Mouse (Mus musculus) liver, embryonic 15.5 days (tissue): ENCODE data around the gene Msl1. TPM values are rescaled to one million over a fixed set of nuclear protein-coding genes. Genes with fewer than 3 reads are reported as not detected.
A peak's percentile ranks its signal among the peaks of the same experiment; 100 is the strongest.

Experiments
- ATAC-seq: fragments of 200-750 bp; cut with Nextera tagmentation; 2 replicates; pipeline ENCODE4 v1.8.0; 2017; ENCODE audit warnings: moderate number of reproducible peaks, mild to moderate bottlenecking, moderate library complexity; ENCODE audit not compliant: insufficient read depth
- H3K27ac ChIP-seq: fragments of 300-500 bp; sonication (generic); replicated peaks from 2 replicates; pipeline ENCODE4 v1.5.1; 2015; ENCODE audit warnings: mild to moderate bottlenecking, inconsistent platforms
- H3K27me3 ChIP-seq: fragments of 300-500 bp; sonication (generic); 2 replicates; pipeline ENCODE4 v1.6.1; 2015; ENCODE audit warnings: mild to moderate bottlenecking, inconsistent platforms
- H3K36me3 ChIP-seq: fragments of 300-500 bp; sonication (generic); replicated peaks from 2 replicates; pipeline ENCODE4 v1.6.1; 2015; ENCODE audit warnings: moderate library complexity, mild to moderate bottlenecking, inconsistent platforms
- H3K4me1 ChIP-seq: fragments of 300-500 bp; sonication (generic); replicated peaks from 2 replicates; pipeline ENCODE4 v1.6.1; 2015; ENCODE audit warnings: inconsistent platforms
- H3K4me2 ChIP-seq: fragments of 300-500 bp; sonication (generic); 2 replicates; pipeline ENCODE4 v1.6.1; 2015; ENCODE audit warnings: moderate library complexity, mild to moderate bottlenecking, inconsistent platforms
- H3K4me3 ChIP-seq: fragments of 300-500 bp; sonication (generic); replicated peaks from 2 replicates; pipeline ENCODE4 v1.5.1; 2015; ENCODE audit warnings: mild to moderate bottlenecking, inconsistent platforms
- H3K9ac ChIP-seq: fragments of 300-500 bp; sonication (generic); 2 replicates; pipeline ENCODE4 v1.6.1; 2015; ENCODE audit warnings: moderate library complexity, mild to moderate bottlenecking, inconsistent platforms
- H3K9me3 ChIP-seq: fragments of 300-500 bp; sonication (generic); replicated peaks from 2 replicates; pipeline ENCODE4 v1.6.1; 2016; ENCODE audit warnings: inconsistent platforms
- WGBS: fragments of 180-500 bp; shearing (Covaris S2); methylation state at CpG from one replicate; pipeline ENCODE4 v1.1.7; 2015; ENCODE audit warnings: mixed read lengths; ENCODE audit not compliant: insufficient replicate concordance; 5-methylcytosine and 5-hydroxymethylcytosine counted together
- polyA plus RNA-seq: library from polyadenylated mRNA; unstranded; fragments of >200 nt; fragmentation: Nextera tagmentation; extraction: Ambion mirVana; gene quantifications from 2 replicates; pipeline ENCODE4 v1.2.1, GENCODE M21; 2015

The Msl1 gene
- polyA plus RNA-seq, 1 experiment from 2014 or later, result 5.2 TPM

DNA sequence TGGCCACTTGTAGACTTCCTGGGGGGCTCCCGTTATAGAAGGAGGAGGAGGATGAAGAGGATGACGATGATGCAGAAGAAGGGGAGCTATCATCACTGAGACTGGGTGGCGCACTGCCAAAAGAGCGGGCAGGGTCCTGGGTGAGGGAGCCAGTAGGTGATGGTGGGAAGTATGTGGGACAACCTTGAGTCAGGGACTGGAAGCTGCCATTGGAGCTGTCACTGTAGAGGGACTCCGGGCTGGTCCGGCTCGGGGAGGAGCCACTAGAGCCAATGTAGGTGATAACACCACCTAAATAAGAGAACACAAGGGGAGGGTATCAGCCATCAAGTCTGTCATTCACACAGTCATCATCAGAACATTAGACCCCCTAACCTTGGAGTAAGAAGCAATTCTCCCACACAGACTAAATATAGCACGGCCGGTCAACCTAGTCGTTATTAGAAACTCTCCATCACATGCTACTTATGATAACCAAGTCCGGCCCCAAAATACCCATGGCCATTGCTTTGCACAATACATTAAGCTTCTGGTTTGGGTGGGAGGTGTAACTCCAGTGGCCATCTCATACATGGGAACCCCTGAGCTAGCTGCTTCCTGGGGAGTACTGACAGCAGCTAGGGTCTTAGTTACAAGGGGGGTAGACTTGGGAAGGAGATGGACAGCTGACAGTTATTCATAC, 23.3 kb upstream of the Msl1 start:
- Histone ChIP-seq H3K4me1 (peaks cover 99% of the 10 kb centered on the region), H3K9me3 (no peaks in the 10 kb centered on the region), H3K27me3 (no peaks in the 10 kb centered on the region), H3K4me3 (no peak overlapping the region), H3K4me2 (no peak overlapping the region), H3K27ac (peak overlapping the region; percentile 69), H3K36me3 (peaks cover 17% of the 10 kb centered on the region; the same call in 1 of the 2 replicates), H3K9ac (no peak overlapping the region)
- ATAC-seq, result no peak
- WGBS, result 71% methylated on average over 11 of the region's 11 CpGs

DNA sequence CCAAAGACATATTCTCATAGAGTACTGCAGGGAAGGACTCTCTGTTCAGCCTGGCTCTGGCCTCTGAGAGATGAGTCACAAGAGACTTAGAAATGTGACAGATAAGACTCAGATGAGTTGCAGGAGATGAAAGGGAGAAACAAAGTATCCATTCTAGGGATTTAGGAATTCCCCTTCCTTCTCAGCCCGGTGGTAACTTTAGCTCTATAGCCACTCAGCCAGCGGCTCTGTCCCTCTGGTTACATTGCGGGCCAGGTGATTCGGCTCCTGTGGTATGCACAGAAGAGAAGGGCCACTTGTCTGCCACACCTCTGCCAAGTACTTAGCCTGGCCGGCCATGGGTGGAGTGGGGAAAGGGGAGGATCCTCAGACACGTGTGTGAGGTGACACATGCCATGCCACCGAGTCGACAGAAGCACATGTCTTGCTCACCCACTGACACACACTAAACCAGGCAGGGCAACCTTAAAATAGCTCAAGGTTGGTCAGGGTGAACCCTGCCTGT, 22.6 kb upstream of the Msl1 start:
- Histone ChIP-seq H3K36me3 (peaks cover 17% of the 10 kb centered on the region; the same call in 1 of the 2 replicates), H3K27ac (peak overlapping the region; percentile 69), H3K27me3 (no peaks in the 10 kb centered on the region), H3K4me1 (peaks cover 99% of the 10 kb centered on the region), H3K9ac (no peak overlapping the region), H3K9me3 (no peaks in the 10 kb centered on the region), H3K4me3 (no peak overlapping the region), H3K4me2 (peak overlapping the region; percentile 30)
- WGBS, result 47% methylated on average over 8 of the region's 8 CpGs
- no peak for ATAC-seq

DNA sequence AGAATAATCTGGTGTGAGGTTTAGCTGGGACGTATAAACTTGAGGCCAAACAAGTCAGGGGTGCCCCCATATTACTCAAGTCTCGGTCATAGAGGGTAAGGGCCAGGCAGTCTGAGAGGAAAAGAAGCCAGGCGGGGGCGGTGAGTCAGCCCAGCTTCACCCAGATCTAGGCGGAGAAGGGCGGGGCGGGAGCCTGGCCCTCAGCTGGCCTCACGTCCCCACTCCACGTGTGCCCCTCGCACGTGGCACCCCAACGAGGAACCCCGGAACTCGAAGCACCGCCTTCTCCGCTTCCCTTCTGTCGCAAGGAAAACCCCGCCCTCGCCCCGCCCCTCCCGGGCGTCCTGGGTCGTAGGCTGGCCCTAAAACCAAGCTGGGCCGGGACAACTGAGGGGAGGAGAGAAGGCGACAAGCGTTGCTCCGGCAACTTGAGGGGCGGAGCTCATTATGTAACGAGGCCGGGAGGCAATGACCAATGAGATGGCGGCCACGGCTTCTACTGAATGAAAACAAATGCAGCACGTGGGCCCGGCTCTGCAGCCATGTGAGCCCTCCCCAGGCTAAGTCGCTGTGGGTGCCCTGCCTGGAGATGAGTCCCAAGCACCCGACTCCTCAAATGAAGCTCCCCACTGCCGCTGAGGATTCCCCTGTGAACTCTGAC, 21.6 kb upstream of the Msl1 start:
- Histone ChIP-seq H3K9me3 (no peaks in the 10 kb centered on the region), H3K4me1 (peaks cover 92% of the 10 kb centered on the region)

DNA sequence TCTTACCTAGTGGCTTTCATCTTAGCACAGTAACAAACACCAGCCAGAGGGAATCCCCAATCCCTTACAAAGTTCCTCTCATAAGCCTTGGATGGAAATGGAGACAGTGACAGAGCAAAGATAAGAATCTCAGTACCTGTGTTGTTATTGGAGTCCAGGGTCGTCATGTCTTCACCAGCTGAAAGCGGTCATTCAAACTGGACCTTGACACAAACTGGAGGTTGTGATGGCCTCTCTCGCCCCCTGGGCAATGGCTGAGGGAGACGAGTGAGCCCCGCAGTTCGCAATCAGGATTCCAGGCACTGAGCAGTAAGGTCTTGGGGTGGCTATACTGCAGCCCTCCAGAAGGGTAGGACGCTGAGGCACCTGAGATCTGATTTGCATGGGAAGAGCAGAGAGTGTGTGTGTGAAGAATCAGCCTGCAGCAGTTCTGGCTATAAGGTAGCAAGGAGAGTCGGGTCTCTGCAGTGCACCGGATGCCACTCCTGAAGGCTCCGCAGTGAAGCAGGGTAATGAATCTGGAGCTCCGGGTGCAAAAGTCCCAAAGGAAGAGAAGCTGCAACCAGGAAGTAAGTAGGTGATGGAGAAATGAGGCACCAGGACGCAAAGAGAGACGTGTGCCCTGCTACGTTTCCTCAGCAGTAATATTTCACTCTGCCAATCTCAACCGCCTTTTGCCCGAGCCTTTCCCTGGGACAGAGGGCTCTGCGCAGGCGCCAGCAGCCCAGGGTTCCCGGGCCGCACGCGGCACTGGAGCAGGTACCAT, 20.6 kb upstream of the Msl1 start, which contains the start of gene Nr1d1:
TSS of gene Nr1d1 (minus strand) at position 752 of the 766 bp plus-strand sequence.
- no peak for ATAC-seq
- Histone ChIP-seq H3K9me3 (no peaks in the 10 kb centered on the region), H3K4me1 (peaks cover 82% of the 10 kb centered on the region), H3K27ac (peak within 1 kb of the TSS; percentile 78), H3K9ac (peak within 1 kb of the TSS; percentile 37; the same call in 1 of the 2 replicates), H3K4me3 (peak within 1 kb of the TSS; percentile 46), H3K27me3 (no peaks in the 10 kb centered on the region), H3K36me3 (peaks cover 12% of the 10 kb centered on the region; the same call in 1 of the 2 replicates), H3K4me2 (peak within 1 kb of the TSS; percentile 80)
- 1% methylated on average over 22 of the region's 22 CpGs for WGBS

More for the DNA sequence above, 21.6 kb upstream of the Msl1 start:
- no peak overlapping the region for H3K9ac ChIP-seq
- peaks cover 17% of the 10 kb centered on the region; the same call in 1 of the 2 replicates for H3K36me3 ChIP-seq
- peak; percentile 87 for ATAC-seq
- H3K27ac ChIP-seq, result peak overlapping the region; percentile 69; the same call in 1 of the 2 replicates
- peak overlapping the region; percentile 46 for H3K4me3 ChIP-seq
- peak overlapping the region; percentile 80 for H3K4me2 ChIP-seq
- no peaks in the 10 kb centered on the region for H3K27me3 ChIP-seq
- WGBS, result under 1% methylated on average over 37 of the region's 37 CpGs

DNA sequence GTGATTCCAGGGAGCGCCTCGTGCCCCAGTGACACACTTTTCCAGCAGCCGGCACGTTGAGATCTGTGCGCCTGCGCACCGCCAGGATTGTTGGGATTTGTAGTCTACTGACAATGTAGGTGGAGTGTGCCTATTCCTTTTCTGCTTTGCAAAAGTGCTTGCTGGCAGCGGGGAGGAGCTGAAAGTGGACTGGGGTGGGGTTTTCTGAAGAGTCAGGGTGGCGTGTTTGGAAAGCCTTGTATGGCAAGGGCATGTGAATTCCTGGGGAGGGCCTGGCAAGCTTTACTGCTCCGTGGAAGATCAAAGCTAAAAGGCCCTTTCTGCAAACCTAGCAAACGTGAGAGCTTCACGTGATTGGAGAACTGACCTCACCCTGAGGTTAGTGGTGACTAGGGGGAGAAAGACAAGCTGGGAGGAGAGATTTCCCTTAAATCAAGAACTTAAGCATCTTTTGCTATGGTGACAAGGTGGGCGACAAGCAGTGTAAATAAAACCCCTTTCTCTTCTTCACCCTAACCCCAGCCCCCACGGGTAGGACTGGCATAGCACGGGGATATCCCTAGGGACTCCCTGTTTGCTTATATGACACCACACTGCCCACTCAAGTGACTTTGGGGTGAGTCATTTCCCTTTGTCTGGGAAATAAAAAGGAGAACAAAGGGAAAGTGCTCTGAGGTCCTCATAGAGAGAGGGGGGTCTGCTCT, 19.8 kb upstream of the Msl1 start:
- H3K4me2 ChIP-seq, result peak overlapping the region; percentile 80
- H3K4me1 ChIP-seq, result peaks cover 75% of the 10 kb centered on the region
- H3K27ac ChIP-seq, result peak overlapping the region; percentile 78
- WGBS, result 3% methylated on average over 15 of the region's 15 CpGs
- ATAC-seq, result peak; percentile 38
- H3K9me3 ChIP-seq, result no peaks in the 10 kb centered on the region
- no peaks in the 10 kb centered on the region for H3K27me3 ChIP-seq
- peak overlapping the region; percentile 37; the same call in 1 of the 2 replicates for H3K9ac ChIP-seq
- peak overlapping the region; percentile 46 for H3K4me3 ChIP-seq
- H3K36me3 ChIP-seq, result peaks cover 5% of the 10 kb centered on the region; the same call in 1 of the 2 replicates

DNA sequence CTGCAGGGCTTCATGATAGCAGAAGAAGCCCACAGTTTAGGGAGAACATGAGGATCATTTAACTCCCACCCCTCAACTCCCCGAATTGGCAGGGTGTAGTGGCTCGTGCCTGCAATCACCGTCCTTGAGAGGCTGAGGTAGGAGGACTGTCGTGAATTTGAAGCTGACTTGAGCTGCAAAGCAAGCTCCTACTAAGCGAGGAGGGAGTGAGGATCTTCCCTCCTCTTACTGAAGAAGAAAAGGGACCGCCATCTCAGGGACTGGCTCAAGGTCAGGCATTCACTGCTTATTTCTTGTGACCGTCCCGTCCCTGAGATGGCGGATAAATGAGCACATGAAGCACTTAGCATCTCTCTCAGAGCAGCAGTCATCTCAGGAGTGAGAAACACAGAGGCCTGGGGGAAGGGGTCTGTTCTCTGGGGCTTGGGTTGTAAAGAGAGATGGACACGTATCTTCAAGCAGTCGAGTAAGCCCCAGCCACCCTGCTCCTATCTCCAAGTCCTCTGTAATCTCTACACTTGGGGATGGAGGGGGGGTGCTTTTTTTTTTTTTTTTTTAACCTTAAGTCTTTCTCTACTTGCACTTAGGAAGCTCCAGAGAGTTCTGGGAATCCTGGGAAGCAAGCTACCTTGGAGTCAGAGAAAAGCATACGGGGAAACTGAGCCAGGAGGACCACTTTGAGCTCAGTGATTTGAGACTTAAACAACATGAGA, 19.1 kb upstream of the Msl1 start:
- H3K9me3 ChIP-seq, result no peaks in the 10 kb centered on the region
- 0 out of 2 replicates have a peak overlapping the region, but pooled peaks have one; percentile 3 for H3K9ac ChIP-seq
- H3K4me1 ChIP-seq, result peaks cover 68% of the 10 kb centered on the region
- H3K27ac ChIP-seq, result peak overlapping the region; percentile 78
- no peaks in the 10 kb centered on the region for H3K36me3 ChIP-seq
- peak overlapping the region; percentile 80 for H3K4me2 ChIP-seq
- WGBS, result 34% methylated on average over 12 of the region's 12 CpGs
- ATAC-seq, result no peak
- no peaks in the 10 kb centered on the region for H3K27me3 ChIP-seq
- peak overlapping the region; percentile 46; the same call in 1 of the 2 replicates for H3K4me3 ChIP-seq

DNA sequence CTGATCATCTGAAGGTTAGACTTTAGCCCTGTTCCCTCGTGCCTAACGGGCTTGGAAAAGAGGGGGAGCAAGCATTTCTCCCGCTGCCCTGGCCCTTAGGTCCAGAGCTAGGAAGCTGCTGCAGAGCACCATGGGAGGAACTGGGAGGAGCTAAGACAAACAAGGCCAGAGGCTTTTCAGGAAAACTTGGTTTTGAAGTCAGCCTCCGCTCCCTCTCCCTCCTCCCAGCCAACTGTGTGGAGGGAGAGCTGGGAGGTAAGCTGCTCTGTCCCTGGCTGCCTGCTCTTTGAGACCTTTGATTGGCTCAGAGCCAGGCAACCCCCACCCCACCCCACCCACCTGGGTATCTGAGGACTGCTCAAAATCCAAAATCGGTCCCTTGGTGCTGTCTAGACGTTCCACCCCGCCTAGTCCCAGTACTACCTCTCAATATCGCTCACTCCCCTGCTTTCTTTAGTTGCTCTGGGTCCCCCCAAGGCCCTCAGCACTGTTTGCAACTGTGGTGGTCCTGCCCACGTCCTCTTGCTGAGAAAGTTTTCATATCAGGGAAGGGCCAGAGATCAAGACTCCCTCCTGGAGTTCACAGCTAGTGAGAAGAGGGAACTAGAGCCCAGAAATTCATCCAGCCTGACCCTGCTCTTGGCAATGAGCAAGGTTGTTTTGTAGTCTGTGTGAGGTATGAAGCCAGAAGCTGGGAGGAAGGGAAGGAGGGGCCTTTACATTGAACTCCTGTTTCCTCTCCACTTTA, 18.3 kb upstream of the Msl1 start:
- Histone ChIP-seq H3K4me1 (peaks cover 66% of the 10 kb centered on the region), H3K27ac (peak overlapping the region; percentile 78), H3K27me3 (no peaks in the 10 kb centered on the region), H3K9ac (no peak overlapping the region), H3K4me3 (no peak overlapping the region), H3K4me2 (peak overlapping the region; percentile 80), H3K9me3 (no peaks in the 10 kb centered on the region), H3K36me3 (no peaks in the 10 kb centered on the region)
- 10% methylated on average over 9 of the region's 9 CpGs for WGBS
- ATAC-seq, result no peak

DNA sequence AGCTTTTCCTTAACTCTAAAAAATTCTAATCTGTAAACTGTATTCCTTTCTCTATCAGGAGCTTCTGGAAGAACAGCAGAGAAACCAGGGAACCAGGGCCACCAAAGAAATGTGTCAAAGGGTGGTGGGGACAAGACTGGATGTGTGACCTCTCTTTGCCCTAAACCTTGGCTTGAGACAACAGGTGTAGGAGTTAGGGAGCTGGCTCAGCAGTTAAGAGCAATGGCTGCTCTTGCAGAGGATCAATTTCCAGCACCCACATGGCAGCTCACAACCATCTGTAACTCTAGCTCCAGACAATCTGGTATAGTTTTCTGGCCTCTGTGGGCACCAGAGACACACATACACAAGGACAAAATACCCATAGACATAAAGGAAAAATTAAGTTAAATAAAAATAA, 17.4 kb upstream of the Msl1 start:
- Histone ChIP-seq H3K4me1 (peaks cover 66% of the 10 kb centered on the region), H3K9ac (no peak overlapping the region)

DNA sequence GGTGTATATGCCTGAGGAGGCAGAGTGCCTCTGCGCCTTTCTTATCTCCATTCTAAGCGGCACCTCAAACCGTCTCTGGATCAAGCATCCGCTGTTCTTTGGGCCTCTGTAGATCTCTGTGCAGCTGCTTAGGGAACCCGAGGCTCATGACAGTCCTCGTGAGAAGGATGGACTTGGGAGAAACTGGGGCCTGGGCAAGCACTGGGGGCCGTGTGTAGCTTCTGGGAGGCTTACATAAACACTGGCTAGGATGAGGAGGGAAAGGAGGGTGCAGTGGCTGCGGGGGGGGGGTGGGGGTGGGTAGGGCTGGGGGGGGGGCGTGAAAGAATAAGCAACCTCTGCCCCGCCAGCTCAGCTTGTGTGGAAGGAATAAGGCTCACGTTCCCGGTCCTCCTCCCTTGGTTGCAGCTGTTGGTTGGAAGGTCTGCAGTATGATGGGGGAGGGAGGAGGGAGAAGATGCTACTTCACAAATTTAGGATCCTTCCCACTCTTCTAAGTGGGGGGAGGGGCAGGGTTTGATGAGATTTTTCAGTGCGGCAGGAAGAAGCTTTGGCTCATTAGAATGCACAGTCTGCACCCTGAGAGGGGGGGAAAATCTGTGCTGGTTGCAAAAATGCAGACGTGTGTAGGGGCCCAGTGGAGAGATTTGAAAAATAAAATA, 13.3 kb upstream of the Msl1 start:
- Histone ChIP-seq H3K4me3 (no peak overlapping the region), H3K9me3 (no peaks in the 10 kb centered on the region), H3K9ac (no peak overlapping the region), H3K4me2 (peak overlapping the region; percentile 85), H3K4me1 (peaks cover 66% of the 10 kb centered on the region), H3K27me3 (peaks cover 10% of the 10 kb centered on the region), H3K36me3 (no peaks in the 10 kb centered on the region), H3K27ac (no peak overlapping the region; the same call in 1 of the 2 replicates)
- ATAC-seq, result no peak
- 27% methylated on average over 13 of the region's 14 CpGs for WGBS

More for the DNA sequence above, 17.4 kb upstream of the Msl1 start:
- Histone ChIP-seq H3K4me3 (no peak overlapping the region), H3K27me3 (no peaks in the 10 kb centered on the region), H3K9me3 (no peaks in the 10 kb centered on the region), H3K27ac (0 out of 2 replicates have a peak overlapping the region, but pooled peaks have one; percentile 7), H3K36me3 (no peaks in the 10 kb centered on the region), H3K4me2 (no peak overlapping the region)
- no peak for ATAC-seq
